Mouse (Mus musculus) cerebellum, postnatal 4 days (tissue): ENCODE results near the gene Gtf2h2.
"Not testable (repeated sequence)": the region's sequence is repeated elsewhere in the genome, so short reads cannot be mapped to it uniquely, and the experiment has no call there.

Experiments used
- DNase-seq, 2 experiments: peaks; one replicate each; pipeline ENCODE4 v3.0.0; 2022; ENCODE audit warnings: low spot score in 2 of 2, mixed read lengths in 1 of 2

Gtf2h2 gene

DNA sequence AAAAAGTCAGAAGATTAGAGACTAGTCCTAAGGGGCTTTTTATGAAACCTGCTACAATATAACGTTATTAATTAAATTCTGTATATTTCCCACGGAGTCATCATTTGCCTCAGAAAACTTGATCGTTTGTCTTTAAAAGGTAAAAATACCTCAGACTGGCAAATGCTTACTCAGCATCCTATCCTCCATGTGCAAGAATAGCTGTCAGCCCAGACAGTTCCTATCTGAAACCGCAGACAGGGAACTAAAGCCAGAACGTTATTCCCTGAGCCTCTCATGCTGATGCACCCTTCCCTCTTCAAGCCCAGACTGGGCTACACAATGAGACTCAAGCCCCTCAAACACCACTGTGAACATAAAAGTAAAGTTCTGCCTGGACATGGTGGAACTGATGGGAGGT, 2.0 kb downstream of the Gtf2h2 start:
- DNase-seq: no peak

DNA sequence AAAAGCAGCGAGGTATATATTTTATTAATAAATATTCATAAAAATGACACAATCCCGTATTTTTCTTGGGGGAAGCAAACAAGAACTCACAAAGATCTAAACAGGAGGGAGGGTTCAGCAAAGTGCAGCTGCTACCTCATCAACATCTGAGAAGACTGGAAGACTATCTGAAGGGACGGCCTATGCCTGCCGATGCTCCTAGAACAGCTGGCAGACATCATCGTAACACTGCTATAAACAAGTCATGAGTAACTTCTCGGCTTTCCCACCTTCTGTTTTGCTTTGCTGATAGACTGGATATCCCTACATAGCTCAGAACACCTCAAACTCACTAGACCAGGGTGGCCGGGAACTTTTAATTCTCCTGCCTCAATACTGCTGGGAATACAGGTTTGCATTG, 8.8 kb downstream of the Gtf2h2 start:
- no peak for DNase-seq

DNA sequence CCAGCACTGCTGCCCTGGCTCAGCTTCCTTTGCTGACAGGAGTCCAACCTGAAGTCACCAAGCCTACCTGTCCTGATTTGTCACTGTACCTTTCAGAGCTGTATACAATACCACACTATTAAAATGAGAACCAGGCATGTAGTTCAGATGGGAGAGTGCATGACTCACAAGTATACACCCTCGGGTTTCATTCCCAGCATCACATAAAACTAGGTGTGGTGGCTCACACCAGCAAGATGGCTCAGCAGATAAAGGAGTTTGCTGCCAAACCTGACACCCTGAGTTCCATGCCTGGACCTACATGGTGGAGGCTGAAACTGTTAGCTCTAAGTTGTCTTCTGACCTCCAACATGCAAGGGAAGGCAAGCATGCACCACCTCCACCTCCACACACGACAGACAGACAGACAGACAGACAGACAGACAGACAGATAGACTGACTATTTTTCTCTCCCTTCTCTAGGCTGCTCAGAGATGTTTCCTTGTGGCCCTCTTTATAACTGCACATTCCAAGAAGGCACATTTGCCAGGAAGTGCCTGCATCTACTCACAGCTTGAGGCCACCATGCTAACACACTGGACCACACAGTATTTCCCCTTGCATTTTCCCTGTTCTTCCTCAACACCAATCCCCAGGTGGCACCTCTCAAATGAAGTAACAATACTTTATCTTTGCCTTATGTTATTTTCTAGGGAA, 28.7 kb downstream of the Gtf2h2 start:
- no peak for DNase-seq

DNA sequence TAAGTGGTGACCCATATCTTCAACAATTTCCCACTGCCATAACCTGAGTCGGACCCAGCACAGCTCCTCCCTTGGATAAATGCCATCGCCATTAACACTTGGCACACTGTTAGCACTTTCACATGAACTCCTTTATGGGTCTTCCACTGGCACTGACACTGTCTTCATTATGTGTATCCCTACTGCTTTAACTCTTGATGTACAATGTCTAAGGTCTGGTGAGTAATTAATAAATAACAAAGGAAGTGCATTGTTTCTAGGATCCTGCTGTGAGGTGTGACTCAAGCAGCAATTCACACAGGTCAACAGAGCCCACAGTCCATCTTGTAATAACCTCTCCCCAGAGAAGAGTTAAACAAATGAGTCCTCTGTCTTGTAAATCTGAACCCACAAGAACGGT, 31.0 kb downstream of the Gtf2h2 start:
- DNase-seq: no peak

DNA sequence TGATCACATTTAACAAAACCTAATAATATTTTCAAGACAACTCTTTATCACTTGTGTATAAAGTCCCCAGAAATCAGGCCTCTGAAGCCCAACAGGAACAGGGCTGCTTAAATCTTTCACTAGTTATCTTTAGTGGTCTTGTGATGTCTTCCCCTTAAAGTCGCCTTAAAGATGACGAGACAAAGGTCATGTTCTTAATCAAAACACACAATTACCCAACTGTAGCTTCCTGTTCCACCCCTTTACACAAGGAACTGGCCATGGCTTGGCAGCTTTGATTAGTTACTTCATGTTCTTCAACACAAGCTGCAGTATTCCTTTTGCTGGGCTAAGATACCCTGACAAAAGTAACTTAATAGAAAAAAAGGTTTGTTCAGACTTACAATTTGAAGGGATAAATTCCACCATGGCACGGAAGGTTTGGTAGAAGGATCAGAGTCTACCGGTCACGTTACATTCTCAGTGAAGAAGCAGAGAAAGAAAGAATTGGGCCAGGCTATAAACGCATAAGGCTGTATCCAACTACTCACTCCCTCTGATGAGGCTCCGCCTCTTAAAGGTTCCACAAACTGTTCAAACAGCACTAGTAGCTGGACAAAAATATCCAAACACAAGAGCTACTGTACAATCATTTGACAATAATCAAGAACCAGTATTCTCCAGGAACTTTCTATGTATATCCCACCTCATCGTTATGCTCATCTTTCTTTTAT, 39.8 kb downstream of the Gtf2h2 start, which contains the start of gene Naip1:
Naip1 (minus strand) TSS at position 455 of the 713 bp plus-strand sequence.
- not testable (repeated sequence) for DNase-seq

DNA sequence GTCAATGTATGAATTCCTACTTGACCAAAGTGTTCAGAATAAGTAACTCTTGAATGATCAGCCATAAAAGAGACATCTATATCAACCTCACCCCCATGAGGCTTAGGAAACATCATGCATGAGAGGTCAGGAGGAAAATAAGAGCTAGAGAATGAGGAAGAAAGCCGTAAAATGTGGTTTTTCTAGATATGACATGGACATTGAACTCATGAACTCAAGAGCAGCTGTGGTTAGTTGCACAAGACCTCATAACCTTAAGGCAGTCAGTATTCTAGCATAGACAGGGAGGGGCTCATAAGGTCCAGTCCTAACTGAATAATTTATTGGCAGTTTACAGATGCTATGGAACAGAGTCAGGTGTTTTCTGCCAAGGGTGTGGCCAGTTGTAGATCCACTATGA, 42.9 kb downstream of the Gtf2h2 start:
- DNase-seq: no peak

DNA sequence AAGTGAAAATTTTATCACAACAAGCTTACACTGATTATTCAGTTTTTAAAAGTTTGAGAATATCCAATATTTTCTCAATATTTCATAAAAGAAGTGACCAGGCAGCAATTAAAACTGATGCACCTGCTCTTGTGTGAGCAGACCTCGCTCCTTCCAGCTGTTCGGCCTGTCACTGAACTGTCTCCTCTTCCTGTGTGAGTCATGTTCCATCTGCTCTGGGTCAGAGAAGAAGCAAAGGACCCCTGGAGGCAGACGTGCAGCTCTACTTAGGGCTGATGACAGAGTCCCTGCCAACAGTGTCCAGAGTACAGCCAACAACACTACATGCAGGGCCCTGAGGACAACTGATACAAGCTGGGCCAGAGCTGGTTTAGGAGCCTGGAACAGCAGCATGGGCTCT, 52.3 kb downstream of the Gtf2h2 start:
- DNase-seq: no peak

DNA sequence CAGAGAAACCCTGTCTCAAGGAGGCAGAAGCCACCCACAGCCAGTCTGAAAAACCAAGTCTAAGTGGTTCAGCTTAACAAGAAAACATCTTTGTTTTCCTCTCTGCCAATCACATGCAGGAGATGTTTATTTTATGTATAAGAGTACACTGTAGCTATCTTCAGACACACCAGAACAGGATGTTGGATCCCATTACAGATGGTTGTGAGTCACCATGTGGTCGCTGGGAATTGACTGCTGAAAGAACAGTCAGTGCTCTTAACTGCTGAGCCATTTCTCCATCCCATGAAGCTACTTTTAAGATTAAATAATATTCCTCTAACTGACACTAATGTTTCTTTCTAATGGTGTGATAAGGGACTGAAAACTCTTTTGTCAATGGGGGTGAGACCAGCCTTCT, 53.7 kb downstream of the Gtf2h2 start:
- no peak for DNase-seq

DNA sequence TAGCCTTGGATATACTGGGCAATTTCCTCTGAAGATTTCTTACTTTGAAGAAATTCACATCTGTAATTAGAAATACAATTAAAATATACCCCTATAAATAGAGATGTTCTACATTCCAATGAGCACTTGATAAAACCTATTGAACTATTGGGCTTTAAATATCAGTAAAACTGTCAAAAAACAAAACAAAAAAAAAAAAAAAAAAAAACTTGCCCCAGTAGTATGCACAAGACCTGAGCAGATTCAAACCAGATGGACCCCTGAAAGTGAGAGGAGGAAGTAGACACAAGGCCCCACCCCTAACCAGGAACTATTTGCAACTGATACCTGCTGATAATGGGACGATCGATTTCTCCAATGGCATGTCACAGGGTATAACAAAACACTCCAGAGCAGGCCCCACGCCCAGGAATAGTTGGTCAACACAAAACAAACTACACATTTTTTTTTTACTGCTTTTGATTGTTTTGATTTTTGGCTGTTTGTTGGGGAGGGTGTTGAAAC, 55.0 kb downstream of the Gtf2h2 start:
- no peak for DNase-seq

DNA sequence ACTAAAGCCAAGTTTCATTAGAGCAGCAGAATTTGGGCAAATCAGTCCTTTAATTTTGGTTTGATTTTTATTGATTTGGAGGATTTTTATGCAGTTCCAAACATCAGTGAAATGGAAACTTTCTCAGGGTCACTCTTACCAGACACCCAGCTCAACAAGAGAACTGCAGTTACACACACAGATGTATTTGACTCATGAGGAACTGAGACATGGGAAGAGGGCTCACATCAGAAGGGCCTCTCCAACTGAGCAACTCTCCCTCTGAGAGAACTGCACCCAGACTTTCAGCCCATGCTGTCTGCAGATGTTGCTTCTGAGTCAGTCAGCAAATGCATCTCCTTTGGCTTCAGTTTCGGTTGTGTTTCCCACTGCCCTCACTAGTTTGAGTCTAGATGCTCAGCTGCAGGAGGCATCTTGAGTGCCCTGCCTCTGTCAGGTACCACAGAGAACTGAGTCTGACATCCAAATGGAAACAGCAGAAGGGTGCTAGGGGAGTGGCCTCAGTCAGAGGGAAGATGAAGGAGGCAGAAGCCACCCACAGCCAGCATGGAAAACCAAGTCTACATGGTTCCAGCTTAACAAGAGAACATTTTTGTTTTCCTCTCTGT, 55.7 kb downstream of the Gtf2h2 start:
- DNase-seq: not testable (repeated sequence)

DNA sequence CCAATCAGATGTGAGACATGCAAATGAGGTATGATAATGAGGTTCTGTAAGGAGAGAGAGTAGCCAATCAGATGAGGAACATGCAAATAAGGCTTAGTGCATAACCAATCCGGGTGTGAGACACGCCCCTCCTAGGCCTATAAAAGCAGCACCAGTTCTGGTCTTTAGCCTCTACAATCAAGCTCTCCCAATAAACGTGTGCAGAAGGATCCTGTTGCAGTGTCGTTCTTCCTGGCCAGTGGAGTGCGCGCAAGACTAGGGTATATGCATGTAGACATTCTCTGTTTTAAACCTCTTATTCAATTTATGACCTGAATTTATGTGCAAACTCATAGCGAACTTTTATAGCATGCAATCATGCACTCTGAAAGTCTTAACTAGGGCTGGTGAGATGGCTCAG, 72.4 kb downstream of the Gtf2h2 start:
- not testable (repeated sequence) for DNase-seq

DNA sequence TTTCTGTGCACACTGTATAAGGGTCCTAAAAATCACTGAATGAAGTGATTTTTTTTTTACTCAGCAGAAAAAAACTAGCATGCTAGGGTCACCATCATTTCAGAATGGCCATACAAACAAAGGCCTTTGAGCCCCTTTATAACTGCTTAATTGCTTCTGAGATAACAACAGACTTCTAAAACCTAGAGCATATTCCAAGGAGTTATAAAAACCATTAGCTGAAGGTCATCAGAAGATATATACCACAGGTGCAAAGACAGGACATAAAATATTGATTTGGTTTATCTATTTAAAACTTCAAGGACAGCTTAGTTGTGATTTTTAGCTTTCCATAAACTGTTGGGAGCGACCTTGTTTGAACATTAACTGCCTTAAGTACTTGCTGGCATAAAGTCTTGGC, 78.0 kb downstream of the Gtf2h2 start:
- DNase-seq: no peak
